Mouse (Mus musculus): ENCODE data around the gene Foxl1.

DNA sequence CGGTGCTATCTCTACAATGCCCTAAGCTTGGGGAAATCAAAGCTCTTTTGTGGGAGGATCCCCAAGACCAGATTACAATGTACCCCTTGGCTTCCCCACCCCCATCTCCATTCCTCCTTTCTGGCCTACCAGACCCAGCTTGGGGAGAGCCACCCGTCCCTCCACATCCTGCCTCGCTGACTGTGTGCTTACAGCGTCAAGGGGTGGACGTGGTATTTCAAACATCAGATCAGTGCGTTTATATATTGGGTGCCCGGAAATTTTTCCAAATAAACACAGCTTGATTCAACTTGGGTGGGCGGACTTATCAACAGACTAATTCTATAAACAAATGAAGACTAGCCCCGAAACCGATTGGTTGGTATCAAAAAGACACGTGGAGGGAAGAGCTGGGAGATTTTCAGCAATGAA lies 444 bp upstream of the Foxl1 start:
- TF ChIP-seq POLR2A (IDR thresholded peaks at IDR 0.05; ENCODE audit: low read depth, low read length) (no peak), CTCF (IDR thresholded peaks at IDR 0.05; ENCODE audit: borderline replicate concordance, insufficient read depth, low read length) (no peak)
